Mouse (Mus musculus) testis, postnatal 14 days (tissue): ENCODE data around the gene Mcmbp.
A peak's percentile ranks its signal among the peaks of the same experiment; 100 is the strongest.
"Not testable (repeated sequence)": the region's sequence is repeated elsewhere in the genome, so short reads cannot be mapped to it uniquely, and the experiment has no call there.

ENCODE experiments used
- DNase-seq: peaks from one replicate; pipeline ENCODE4 v3.0.0; 2021; ENCODE audit warnings: low spot score

The Mcmbp gene

DNA sequence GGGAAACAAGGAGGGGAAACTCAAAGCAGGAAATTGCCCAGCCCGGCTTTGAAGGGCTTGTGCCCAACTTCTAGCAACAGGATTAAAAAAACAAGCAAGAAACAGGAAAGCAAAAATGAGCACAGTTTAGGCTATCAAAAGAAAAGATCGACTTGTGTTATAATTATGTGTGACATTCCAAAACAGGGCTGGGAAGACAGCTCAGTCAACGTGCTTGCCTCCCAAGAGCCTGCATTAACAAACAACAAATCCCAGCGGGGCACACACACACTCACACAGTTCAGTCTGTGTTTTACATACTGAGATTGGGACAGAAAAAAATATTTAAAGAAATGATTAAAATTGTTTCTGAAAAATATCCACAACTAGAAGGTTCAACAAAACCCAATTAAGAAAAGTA lies 22.3 kb downstream of the Mcmbp start:
- no peak for DNase-seq

DNA sequence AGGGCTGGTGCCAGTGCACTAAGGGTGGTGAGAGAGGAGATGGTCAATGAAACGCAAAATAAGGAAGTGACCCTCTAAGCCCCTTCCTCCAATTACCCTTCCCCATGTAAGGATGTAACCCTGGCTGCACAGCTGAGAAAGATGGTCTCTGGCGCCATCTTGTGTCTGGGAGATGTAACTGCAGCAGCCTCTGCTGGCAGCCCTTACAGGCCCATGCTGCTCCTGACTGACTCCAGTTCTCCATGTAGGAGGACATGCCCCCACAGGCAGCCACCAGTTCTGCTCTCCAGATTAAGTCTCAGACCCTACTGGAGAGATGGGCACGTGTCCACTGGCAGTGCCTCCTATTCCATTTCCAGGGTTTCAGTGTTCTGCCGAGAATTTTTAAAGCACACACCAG lies 34.6 kb downstream of the Mcmbp start:
- peak; percentile 37 for DNase-seq

DNA sequence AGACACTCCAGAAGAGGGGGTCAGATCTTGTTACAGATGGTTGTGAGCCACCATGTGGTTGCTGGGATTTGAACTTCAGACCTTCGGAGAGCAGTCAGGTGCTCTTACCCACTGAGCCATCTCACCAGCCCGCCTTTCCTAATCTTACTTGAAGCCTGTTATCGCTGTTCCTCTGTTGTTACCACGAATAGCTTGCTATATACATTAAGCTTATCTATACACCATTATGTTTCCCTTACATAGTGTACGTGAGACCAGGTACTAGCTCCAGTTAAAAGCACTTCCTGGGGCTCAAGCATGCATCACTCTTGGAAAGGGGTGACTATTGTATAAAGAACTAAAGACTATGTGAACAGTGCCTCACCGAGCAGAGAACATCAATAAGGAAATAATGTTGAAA lies 40.3 kb downstream of the Mcmbp start:
- DNase-seq, result not testable (repeated sequence)

DNA sequence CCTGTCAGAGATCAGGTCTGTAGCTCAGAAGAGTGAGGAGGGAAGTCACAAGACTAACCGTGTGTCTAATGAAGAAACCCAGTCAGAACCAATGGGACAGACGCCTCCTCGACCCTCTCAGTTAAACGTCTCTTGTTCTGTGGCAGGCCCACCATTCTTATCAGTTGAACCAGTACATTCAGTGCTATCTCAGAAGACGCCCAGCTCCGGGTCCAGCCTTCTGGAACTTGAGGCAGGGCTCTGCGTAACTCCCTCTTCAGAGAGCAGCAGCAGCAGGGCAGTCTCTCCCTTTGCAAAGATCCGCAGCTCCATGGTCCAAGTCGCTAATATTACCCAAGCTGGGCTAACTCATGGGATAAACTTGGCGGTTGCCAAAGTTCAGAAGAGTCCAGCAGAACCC lies 45.4 kb downstream of the Mcmbp start:
- no peak for DNase-seq

DNA sequence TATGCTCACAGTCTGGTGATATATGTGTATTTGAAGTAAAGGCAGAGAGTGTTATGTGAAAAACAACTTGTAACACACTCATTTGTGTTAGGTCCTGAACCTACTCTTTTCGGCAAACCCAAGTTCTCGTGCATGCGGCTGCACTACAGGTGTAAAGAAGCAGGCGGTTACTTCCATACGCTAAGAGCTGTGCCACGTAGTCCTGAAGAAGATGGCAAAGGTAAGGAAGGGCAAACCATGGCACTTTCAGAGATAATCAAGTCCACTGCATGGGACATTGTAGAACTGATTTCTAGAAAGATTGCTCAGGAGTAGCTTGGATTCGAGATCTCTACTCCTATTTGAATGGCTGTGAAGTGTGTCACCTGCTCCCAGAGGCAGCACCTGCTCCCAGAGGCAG lies 48.1 kb downstream of the Mcmbp start:
- no peak for DNase-seq

DNA sequence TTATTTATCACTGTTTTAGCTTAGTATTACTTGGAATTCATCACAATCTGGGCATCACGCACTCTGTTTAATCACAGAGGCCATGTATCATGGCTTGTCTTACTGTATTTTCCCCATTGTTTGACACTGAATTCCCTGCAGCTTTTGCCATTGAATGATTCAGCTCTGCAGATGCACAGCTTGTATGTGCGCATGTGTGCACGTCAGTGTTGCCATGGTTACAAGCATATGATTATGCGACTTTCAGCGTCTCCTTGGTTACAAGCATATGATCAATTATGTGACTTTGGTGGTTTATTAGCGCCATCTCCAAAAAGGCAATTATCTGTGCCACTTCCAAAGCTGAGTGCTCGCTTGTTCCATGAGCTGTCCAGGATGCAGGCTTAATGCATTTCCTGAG lies 49.5 kb downstream of the Mcmbp start:
- no peak for DNase-seq

DNA sequence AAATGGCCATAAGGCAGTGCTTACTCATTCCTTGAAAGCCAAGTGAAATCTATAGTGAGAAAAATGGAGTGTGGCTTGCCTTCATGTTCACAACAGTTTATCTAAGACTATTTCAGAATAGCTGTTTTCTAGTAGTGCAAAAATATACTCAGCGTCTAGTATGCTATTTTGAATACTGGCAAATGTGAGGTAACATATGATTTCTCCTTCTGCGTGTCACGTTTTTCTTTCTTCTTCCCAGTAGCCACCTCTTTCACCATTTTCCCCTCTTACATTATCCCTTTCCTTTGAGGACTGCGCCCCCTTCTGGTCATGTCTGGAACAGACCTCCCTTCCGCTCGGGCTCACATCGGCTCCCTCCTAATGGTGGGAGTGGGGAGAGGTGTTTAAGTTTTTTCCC lies 50.2 kb downstream of the Mcmbp start:
- DNase-seq, result peak; percentile 64

DNA sequence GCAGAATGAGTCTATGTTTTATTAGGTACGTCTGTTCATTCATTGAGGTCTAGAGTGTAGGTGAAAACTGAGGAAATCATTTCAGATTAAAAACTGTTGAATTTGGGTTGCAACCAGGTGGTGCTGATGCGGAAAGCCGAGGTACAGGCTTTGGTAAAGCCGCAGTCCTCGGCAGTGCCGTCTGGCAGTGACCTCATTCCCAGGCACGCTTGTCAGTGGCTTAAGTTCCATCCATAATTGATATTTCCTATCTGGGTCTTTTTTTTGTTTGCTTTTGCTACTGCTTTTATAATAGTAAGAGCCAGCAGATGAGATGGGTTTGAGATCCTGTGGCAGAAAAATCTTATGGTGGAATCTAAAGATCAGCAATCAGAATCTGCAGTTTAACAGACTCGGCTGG lies 50.9 kb downstream of the Mcmbp start:
- no peak for DNase-seq

DNA sequence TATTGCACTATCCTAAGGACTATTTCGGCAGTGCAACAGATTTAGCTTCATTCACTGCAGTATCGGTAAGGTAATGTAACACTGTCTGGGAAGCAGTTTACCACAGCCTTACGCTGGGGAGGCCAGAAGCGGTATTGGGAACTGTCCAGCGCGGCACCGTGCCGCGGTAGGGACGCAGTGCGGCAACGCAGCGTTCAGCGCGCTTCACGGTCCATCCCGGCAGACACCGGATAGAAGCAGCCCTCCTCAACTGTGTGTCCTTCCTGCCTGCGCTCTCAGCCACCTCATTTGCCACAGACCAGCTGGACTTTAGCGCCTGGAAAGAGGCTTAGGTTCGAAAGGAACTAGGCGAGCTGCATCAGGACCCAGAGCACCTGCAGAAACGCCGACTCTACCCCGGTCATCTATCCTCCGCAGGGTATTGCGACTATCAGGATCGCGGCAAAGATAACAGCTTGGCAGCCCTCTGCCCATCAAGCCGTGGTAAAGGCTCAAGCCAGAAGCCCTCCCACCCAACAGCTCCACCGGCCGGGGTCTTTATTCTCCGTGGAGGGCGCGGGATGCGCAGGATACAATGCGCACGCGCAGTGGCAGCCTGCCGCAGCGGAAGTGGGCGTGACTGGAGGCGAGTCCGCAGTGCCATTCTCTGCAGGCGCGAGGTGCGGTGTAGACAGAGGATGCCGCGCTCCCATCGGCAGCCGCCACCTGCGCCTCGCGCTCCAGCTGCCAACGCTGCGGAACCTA lies 52.3 kb downstream of the Mcmbp start:
- peak; percentile 89 for DNase-seq

DNA sequence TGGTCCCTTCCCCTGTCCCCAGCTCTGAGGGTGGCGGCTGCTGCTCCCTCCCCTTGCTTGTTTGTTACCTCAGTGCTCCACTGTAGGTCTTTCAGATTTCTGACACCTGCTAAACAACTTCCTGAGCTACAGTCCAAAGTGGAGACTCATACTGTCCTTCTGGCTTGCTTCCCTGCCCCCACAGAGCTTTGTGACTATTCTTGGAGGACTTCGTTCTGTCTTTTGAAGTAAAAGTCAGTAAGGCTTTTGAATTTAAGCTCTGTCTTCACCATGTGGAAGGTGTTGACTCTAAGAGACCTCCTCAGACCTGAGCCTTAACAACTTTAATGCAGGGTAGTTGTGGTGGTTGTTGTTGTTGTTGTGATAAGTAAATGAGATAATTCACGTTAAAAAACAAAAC lies 61.7 kb downstream of the Mcmbp start:
- DNase-seq, result no peak

DNA sequence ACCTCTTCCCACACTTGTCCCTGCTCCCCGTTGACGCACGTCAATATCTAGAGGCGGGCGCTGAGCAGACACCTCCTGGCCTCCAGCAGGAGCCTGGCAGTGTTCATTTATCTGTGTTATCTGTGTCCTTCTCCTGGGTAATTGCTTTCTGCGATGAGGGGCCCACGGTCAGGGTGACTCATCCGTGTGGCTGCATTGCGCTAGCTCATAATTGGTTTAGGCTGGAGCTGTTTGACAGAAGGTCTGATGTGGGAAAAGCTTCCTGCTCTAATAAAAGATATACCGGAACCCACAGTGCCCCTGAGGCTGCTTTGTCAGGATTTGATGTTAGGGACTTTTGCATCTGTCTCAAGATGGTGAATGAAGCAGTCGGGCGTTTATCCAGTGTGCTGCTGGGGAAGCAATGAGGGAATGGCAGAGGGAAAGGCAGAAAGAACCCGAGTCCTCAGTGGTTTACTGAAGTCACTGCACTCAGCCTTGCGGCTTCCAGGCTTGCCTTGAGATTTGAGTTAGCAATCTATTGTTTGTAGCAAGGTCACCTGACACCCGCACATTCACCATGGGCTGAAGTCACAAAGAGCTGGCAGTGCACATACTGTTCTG lies 67.8 kb downstream of the Mcmbp start:
- DNase-seq, result no peak

DNA sequence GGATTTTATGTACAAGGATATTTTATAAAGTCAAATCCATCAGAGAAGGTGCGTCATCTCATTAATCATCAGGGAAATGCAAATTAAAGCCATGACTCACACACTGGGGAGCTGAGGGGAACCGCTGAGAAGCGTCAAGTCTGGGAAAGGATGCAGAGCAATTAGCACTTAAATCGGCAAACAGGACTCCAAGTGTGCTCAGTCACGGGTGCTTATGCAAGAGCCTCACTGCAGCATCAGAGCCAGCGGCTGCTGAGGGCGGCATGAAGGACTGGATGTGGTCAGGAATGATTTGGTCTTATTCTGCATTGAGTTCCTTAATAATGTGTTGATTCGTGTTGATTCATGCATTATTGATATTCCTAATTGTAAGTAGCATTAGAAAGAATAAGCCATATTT lies 68.3 kb downstream of the Mcmbp start:
- DNase-seq, result no peak

DNA sequence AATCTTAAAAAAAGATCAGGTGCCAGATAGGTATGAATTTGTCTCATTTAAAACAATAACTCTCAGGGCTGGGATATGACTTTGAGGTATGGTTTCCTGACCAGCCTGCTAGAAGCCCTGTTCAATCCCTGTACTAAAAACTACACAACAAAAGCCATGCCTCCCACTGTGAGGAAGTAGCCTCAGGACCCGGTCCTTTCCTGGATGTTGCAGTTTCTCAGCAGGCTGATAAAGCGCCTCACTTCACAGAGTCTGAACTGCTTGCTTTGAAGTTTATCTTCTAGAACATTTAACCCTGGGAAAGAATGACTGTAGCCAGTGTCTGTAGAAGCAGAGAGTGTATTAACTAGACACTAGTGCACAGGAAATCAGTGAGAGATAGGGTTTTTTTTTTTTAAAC lies 71.5 kb downstream of the Mcmbp start:
- DNase-seq, result no peak

DNA sequence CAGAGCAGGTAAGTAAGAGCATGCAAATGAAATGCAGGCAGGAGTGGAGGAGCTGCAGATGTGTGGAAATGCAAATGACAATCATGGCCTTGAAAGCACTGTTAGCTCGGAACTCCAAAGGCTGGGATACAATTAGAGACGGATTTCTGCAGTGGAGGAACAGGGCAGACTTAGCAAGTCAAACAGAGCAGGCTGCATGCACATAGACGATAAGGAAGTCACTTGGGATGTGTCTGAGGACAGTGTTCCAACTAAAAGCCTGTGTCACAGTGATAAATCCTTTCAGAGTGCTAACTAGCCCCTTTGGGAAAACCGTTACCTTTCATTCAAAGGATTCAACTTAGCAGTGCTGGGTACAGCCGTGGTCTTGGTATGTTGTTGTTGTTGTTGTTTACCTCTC lies 72.5 kb downstream of the Mcmbp start:
- no peak for DNase-seq

DNA sequence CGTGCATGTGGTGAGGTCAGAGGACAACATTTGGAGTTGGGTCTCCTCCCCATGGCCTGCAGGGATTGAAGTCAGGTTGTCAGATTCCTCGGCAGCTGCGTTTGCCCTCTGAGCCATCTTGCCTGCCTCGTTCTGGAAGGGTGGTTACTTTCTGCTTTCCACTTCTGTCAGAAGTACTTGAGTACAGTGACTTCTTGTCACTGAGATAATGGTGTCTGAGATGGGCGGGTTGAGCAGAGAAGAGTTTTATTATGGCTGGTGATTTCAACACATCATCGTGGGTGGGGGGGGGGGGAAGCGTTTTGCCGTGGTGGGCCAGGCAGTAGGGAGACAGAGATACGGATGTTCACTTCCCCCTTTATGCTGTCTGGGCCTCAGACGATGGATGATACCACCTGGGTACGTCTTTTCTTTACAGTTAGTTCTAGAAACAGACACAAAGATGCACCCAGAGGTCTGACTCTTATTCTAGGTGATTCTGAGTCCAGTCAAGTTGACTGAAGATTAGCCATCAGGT lies 75.4 kb downstream of the Mcmbp start:
- no peak for DNase-seq

DNA sequence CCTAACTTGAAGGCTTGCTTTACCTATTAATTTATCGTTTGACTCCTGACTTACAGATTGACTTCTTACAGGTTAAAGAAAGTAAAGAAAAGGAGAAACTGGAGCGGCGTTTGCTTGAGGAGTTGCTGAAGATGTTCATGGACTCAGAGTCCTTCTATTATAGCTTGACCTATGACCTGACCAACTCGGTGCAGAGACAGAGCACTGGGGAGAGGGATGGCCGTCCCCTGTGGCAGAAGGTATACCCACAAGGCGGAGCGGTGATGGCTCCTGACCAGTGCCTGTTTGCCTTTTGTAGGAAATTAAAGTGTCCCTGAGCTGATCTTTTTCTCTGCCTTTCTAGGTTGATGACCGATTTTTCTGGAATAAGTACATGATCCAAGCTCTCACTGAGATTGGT lies 76.4 kb downstream of the Mcmbp start:
- no peak for DNase-seq

DNA sequence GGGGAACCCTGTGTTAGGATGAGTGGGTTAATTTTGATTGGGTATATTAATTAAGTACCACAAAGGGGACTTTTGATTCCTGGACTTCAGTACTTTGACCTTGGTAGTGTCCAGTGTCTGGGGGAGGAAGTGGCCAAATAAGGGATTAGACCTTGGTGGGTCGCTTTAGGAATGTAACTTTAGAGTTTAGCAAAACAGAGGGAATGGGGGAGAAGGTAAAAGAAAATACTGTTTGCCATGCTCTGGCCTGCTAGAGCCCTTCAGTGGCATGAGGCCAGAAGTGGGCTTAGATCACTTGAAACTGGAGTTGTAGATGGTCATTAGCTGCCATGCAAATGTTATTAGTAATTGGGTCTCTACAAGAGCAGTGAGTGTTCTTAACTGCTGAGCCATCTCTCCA lies 83.3 kb downstream of the Mcmbp start:
- DNase-seq, result no peak
